Mouse (Mus musculus): ENCODE data around the gene Ghr. TPM values are rescaled to one million over a fixed set of nuclear protein-coding genes. Genes with fewer than 3 reads are reported as not detected.

Gene Ghr
- polyA plus RNA-seq, 1 experiment, result 11.0 TPM

- DNase-seq (ENCODE audit: extremely low spot score in 1 of 2, low spot score in 1 of 2), result no peak
Measured at GRCm38 (mm10) chr15:3390722-3391121, 192.6 kb downstream of the Ghr start.

DNA sequence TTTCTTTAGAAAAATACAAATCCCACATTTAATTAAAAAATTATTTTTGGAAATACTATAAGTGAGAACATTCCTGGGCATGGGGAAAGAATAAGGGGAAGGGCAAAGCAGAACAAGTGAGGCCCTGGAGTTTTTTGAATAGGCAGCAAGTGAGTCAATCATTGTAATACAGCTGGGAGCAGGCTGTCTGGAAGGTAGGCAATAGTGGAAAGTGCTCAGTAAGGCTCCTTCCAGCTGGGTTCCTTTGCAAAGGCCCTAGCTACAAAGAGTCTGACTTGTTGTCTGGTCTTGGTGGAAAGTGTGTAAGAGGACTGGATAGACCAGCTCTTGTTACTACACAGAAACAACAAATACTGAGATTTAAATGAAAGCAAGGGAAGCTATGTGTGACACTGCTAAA lies 194.3 kb downstream of the Ghr start:
- no peak for DNase-seq (ENCODE audit: extremely low spot score in 1 of 2, low spot score in 1 of 2)

DNA sequence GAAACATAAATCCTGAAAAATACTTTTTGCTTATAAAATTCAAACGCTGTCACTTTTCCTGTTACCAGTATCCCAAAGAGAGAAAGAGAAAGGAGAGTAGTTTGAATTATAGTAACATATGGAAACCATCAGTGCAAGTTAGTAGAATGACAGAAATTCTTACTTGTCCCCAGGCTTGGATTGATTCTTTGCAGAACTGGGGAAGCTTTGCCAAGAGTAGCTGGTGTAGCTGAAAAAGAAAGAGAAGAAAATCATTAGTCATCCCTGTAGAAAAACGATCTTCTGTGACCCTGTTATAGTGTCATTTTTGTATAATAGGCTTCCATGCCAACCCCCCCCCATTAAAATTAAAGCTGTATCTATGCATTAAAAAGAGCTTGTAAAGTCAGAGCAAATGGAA lies 194.8 kb downstream of the Ghr start:
- DNase-seq (ENCODE audit: extremely low spot score in 1 of 2, low spot score in 1 of 2), result no peak

DNA sequence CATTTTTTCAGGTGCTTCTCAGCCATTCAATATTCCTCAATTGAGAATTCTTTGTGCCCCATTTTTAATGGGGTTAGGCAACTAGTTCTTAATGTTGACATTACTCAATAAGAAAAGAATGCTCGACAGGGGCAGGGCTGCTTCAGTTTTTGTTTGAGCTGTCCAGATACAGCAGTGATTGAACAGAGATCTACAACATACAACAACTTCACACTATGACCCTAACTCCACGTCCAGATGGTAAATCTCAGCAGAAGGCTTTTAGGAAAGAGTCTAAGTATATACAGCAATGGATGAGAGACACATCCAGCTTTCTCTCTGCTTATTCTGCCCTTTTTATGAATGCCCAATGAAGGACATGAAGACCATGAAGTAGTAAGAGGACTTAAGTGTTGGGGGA lies 199.5 kb downstream of the Ghr start:
- DNase-seq (ENCODE audit: extremely low spot score in 1 of 2, low spot score in 1 of 2), result no peak

- DNase-seq (ENCODE audit: extremely low spot score in 1 of 2, low spot score in 1 of 2), result no peak
Measured at GRCm38 (mm10) chr15:3381413-3381812, 201.9 kb downstream of the Ghr start.

- DNase-seq (ENCODE audit: extremely low spot score in 1 of 2, low spot score in 1 of 2), result no peak
Measured at GRCm38 (mm10) chr15:3368261-3368832, 214.9 kb downstream of the Ghr start.

DNA sequence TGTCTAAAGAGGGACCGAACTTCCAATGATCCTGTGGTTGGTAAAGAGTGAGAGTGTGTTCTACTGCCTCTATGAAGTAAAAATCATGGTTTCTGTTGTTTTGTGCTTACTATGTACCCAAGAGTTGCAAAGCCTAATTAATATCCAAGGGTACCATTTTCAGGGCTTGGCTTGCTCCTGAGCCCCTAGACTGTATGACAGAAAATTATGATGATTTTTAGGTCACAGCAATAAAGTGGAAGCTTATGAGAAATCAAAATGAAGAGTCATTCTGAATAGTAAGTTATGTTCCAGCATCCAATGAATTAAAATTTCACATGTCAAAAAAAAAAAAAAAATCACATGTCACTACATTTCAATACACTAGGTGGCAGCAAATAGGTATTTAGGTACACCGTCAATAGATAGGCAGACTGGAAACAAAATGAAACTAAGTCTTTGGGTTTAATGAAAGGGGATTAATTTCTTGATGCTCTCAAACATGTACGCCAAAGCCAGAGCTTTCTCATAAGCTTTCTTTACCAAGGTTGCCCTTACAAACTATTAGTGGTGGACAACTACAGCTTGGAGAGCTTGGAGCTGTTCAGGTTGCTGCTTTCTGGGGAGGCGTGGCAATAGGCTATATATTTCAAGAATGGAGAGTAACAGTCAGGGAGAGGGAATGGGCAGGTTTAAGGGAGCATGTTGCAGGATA lies 227.1 kb downstream of the Ghr start:
- DNase-seq (ENCODE audit: extremely low spot score in 1 of 2, low spot score in 1 of 2), result peak in 1 of 2 experiments; percentile 24

DNA sequence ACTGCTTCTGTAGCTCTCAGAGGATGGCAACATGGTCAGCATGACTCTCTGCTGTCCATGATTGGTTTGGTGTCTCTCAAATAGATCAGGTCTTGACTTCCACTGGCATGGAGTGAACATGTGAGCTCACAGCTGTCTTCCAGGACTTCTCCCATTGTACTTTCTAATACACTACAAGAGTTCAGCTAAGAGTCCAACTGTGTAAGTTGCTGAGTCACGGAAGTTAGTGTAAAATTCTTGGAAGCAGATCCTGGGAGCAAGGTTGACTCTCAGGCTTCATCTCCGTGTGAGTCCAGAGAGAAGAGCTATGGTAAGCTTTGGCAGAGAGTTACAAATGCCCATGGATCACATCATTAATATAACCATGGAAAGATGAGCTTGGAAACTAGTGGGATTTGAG lies 229.6 kb downstream of the Ghr start:
- DNase-seq (ENCODE audit: extremely low spot score in 1 of 2, low spot score in 1 of 2), result no peak

DNA sequence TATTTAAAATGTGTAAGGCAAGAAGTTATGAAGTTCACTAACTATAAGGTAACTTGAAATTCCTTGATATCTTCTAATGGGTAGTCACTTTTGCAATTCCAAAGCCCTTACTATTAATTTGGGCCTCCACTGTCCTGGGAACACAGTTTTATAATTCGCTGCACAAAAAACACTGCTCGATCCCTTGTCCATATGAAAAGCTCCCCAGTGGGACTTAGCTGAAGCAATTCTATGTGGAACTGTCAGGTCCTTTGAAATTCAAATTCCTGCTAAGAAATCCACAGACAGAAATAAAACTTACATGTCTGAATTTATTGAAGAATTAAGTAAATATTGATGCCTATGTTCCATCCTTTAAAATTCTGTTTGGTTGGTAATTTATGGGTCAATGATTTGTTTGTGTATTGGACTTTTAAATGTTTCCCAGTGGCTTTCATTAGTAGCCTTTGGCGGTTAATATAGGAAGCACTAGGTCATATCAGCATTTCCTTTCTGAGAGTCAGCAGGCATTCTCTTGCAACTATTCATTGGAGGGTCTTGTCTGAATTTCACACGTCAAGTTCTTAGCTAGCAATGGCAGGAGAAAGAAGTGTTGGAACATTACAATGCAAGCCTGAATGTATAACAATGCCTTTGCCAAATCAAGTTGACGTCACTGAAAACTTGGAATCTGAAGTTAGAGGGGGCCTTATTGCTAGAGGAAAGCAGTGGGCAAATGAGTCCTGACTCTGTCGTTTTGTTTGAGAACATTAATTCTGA lies 233.8 kb downstream of the Ghr start:
- DNase-seq (ENCODE audit: extremely low spot score in 1 of 2, low spot score in 1 of 2), result no peak

GRCm38 (mm10) chr15:3346682-3347081 lies 236.6 kb downstream of the Ghr start:
- no peak for DNase-seq (ENCODE audit: extremely low spot score in 1 of 2, low spot score in 1 of 2)

DNA sequence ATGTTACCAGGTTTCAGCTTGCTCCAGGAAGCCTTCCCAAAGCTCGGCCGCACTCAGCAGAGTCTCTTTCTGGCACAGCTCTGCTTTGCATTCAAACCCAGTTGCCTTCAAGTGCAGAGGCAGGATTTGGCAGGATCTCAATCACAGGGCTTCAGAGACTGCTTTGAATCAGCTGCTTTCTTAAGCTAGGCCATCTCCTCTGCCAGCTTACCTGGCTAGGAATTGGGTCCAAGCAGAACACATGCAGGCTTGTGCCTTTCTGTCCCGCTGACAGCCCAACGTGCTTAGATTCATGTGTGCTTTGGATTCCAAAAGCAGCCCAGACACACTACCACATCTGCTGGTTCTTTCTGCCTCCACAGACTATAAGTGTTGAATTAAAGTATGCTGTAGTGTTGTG lies 238.7 kb downstream of the Ghr start:
- DNase-seq (ENCODE audit: extremely low spot score in 1 of 2, low spot score in 1 of 2), result peak; percentile 16 to 76

GRCm38 (mm10) chr15:3341806-3342582 lies 241.3 kb downstream of the Ghr start:
- no peak for DNase-seq (ENCODE audit: extremely low spot score in 1 of 2, low spot score in 1 of 2)

GRCm38 (mm10) chr15:3339847-3340246 lies 243.4 kb downstream of the Ghr start:
- no peak for DNase-seq (ENCODE audit: extremely low spot score in 1 of 2, low spot score in 1 of 2)

DNA sequence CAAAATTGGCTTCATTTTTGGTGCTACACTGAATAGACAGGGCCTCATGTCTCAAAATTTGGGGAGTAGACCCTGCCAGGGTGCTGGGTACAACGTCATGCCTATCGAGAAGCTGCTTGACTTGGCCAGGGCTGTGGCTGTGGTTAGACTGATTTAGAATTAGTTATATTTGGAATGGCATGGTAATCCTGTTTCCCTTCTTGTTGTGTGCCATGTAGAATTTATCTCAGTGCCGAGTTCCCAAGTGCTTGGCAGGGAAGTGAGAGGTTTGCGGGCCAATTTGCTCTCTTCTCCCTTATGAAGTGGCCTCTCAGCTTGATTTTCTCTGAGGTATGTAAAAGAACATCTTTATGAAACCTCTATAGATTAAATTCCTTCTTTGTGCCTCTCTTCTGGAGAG lies 250.8 kb downstream of the Ghr start:
- no peak for DNase-seq (ENCODE audit: extremely low spot score in 1 of 2, low spot score in 1 of 2)

- no peak for DNase-seq (ENCODE audit: extremely low spot score in 1 of 2, low spot score in 1 of 2)
Measured at GRCm38 (mm10) chr15:3331813-3332212, 251.5 kb downstream of the Ghr start.

DNA sequence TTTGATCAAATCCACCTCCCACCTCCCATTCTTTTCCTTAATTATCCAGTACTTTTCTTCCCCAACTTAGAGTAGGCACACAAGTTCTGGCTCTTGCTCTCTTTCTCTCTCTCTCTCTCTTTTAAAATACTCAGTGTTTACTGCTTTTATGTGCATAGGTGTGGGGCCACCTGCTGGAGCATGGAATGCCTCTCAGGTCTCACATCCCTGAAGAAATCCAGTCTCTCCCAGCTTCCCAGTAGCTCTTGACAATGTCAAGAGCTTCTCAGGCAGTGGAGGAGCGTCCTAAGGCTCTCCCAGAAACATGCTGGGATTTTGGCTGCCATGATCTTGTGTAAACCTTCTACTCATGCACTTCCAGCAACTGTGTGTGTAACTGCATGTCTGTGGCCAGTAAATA lies 253.0 kb downstream of the Ghr start:
- no peak for DNase-seq (ENCODE audit: extremely low spot score in 1 of 2, low spot score in 1 of 2)

- no peak for DNase-seq (ENCODE audit: extremely low spot score in 1 of 2, low spot score in 1 of 2)
Measured at GRCm38 (mm10) chr15:3323041-3323440, 260.3 kb downstream of the Ghr start.

DNA sequence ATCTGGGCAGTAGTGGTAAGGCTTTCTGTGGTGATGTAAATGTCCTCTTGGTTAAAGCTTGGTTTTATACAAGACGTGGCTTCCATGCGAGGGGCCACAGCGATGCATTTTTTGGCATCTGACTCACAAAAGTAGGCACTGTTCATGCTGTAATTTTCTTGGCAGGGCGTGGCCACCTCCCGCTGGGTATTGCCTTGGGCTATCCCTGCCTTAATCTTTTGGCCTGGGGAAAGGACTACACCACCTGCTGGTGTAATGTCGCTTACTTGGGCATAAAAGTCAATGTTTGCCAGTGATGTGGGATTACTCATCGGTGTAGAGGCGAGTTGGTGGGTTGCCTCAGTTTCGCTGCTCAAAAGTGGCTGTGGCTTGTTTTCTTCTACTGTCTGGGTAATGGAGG lies 263.4 kb downstream of the Ghr start:
- DNase-seq (ENCODE audit: extremely low spot score in 1 of 2, low spot score in 1 of 2), result no peak

DNA sequence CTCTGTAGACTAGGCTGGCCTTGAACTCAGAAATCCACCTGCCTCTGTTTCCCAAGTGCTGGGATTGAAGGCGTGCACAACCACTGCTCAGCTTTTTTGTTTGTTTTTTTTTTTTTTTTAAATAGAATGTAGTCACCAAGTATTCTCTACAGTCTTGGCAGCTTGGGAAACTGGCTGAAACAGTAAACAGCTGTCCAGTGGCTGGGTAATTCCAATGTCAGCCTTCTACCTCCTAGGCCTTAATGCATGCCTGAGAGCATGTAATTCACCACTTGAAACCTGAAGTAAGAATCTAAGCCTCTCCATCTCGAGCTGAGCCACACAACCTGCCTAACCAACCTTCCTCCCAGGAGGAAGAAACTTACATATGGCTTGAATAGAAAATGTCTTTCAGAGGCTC lies 266.7 kb downstream of the Ghr start:
- DNase-seq (ENCODE audit: extremely low spot score in 1 of 2, low spot score in 1 of 2), result no peak

GRCm38 (mm10) chr15:3312937-3313336 lies 270.4 kb downstream of the Ghr start:
- DNase-seq (ENCODE audit: extremely low spot score in 1 of 2, low spot score in 1 of 2), result peak; percentile 11 to 48

GRCm38 (mm10) chr15:3309856-3310255 lies 273.4 kb downstream of the Ghr start:
- DNase-seq (ENCODE audit: extremely low spot score in 1 of 2, low spot score in 1 of 2), result no peak
